Mouse (Mus musculus): ENCODE data around the gene Atp2c2. TPM values are rescaled to one million over a fixed set of nuclear protein-coding genes. Genes with fewer than 3 reads are reported as not detected.

The Atp2c2 gene
- polyA plus RNA-seq, 1 experiment from 2014 or later: 5.3 TPM

DNA sequence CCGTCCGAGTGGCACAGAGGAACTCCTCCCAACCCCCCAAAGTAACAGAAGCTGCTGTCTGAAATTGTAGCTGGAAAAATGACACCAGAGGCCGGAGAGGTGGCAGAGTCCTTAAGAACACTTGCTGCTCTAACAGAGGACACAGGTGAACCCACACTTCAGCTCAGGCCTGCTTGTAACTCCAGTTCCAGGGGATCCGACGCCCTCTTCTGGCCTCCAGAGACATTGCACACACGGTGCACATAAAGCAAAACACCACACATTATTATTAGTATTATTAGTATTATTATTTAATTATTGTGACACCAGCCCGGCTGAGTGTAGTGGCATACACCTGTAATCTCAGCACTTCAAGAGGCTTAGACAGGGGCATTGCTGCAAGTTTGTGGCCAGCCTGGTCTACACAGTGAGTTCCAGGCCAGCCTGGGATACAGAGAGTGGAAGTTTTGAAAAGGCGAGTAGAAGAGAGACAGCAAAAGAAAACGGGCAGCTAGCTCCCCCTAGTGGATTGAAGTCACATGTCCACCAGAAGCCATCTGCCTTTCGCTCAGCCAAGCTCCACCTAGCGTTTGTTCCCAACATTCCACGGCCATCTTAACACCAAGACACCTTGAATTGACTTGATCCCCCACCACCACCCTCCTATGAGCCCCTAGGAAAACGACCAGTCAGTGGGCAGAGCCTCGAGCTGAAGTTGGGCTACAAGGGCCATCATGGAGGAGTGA, 79.4 kb downstream of the Atp2c2 start:
- H3K9me3 ChIP-seq: no peaks in the 10 kb centered on the region
- no peaks in the 10 kb centered on the region for H3K36me3 ChIP-seq
- peak; percentile 1; the same call in 1 of the 2 replicates for ATAC-seq (ENCODE audit: insufficient read depth, low FRiP score, low read depth)
- H3K4me3 ChIP-seq (replicated peaks): no peak overlapping the region
- no peak overlapping the region for H3K9ac ChIP-seq
- no peaks in the 10 kb centered on the region for H3K27me3 ChIP-seq (replicated peaks)
- WGBS: 24% methylated on average over 14 of the region's 14 CpGs
- H3K27ac ChIP-seq: peak overlapping the region; percentile 72; the same call in 1 of the 2 replicates
- H3K4me2 ChIP-seq: peak overlapping the region; percentile 84
- peaks cover 24% of the 10 kb centered on the region for H3K4me1 ChIP-seq

DNA sequence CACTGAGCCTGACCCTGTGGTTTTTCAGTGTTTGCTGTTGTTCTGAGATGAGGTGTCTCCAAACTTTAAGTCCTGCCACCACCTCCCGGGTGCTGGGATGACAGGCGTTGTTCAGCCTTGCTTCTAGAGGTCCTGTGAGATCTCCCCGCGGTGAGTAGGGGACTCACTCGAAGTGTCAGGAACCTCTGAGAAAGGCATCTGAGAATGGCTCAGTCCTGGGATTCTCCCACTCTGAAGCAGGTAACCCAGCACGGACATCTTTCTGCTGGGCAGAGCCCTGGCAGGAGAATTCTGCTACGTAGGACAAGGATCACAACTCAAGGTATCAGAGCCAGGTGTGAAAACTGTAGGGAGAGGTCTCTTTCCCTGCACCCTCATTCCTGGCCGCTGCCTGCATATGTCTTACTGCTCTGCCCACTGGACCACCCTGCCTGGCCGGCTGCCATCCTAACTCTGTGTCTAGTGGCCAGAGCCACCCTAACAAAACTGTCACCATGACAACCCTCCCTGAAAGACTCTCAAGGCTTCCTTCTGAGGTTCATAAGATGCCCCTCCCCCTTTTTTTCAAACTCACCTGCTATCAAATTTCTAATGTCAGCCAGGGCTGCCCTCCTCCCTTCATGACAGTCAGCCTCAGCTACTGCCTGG, 80.7 kb downstream of the Atp2c2 start:
- 74% methylated on average over 9 of the region's 9 CpGs for WGBS
- Histone ChIP-seq H3K4me2 (no peak overlapping the region), H3K9ac (no peak overlapping the region), H3K9me3 (no peaks in the 10 kb centered on the region), H3K27me3 (replicated peaks) (no peaks in the 10 kb centered on the region), H3K4me3 (replicated peaks) (no peak overlapping the region), H3K27ac (no peak overlapping the region), H3K4me1 (peaks cover 24% of the 10 kb centered on the region), H3K36me3 (no peaks in the 10 kb centered on the region)
- ATAC-seq (ENCODE audit: insufficient read depth, low FRiP score, low read depth): no peak

DNA sequence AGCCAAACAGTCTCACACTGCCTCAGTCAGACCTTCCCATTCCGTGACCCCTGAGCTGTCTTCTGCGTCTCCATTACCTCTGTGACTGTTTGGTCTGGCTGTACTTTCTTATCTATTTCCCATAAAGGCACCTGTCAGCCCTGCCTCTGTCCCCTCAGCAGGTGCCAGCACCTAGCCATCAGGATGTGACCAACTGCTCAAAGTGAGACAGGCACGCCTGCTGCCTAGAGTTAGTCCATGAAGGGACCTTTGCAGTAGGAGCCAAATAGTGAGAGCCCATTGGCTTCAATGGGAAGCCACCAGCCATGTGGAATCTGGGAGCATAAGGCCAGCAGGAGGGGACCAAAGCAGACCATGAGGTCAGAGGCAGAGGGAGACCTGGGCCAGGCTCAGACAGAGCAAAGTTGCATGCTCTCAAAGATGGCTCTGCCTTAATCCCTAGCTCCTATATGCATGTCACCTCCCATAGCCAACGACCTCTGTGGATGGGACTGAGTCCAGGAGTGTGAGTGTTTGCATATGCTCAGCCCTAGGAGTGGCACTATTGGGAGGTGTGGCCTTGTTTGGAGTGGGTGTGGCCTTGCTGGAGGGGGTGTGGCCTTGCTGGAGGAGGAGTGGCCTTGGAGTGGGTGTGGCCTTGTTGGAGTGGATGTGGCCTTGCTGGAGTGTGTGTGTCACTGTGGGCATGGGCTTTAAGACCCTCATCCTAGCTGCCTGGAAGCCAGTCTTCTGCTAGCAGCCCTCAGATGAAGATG, 81.5 kb downstream of the Atp2c2 start:
- Histone ChIP-seq H3K27ac (no peak overlapping the region), H3K4me3 (replicated peaks) (no peak overlapping the region), H3K27me3 (replicated peaks) (no peaks in the 10 kb centered on the region), H3K36me3 (no peaks in the 10 kb centered on the region), H3K9ac (no peak overlapping the region), H3K4me1 (peaks cover 24% of the 10 kb centered on the region), H3K9me3 (no peaks in the 10 kb centered on the region), H3K4me2 (no peak overlapping the region)
- ATAC-seq (ENCODE audit: insufficient read depth, low FRiP score, low read depth): 0 out of 2 replicates have a peak, but pooled peaks have one; percentile 7
- WGBS: 49% methylated on average over 4 of the region's 4 CpGs

- H3K9ac ChIP-seq: no peak overlapping the region
- H3K36me3 ChIP-seq: no peaks in the 10 kb centered on the region
- H3K4me1 ChIP-seq: peaks cover 14% of the 10 kb centered on the region; the same call in 1 of the 2 replicates
- WGBS: 4% methylated on average over 5 of the region's 5 CpGs
- no peak for ATAC-seq (ENCODE audit: insufficient read depth, low FRiP score, low read depth)
- H3K9me3 ChIP-seq: no peaks in the 10 kb centered on the region
- no peaks in the 10 kb centered on the region for H3K27me3 ChIP-seq (replicated peaks)
- H3K4me2 ChIP-seq: no peak overlapping the region
- no peak overlapping the region for H3K4me3 ChIP-seq (replicated peaks)
- H3K27ac ChIP-seq: no peak overlapping the region
Observed at GRCm38 (mm10) chr8:119782715-119783114, 82.9 kb downstream of the Atp2c2 start.

DNA sequence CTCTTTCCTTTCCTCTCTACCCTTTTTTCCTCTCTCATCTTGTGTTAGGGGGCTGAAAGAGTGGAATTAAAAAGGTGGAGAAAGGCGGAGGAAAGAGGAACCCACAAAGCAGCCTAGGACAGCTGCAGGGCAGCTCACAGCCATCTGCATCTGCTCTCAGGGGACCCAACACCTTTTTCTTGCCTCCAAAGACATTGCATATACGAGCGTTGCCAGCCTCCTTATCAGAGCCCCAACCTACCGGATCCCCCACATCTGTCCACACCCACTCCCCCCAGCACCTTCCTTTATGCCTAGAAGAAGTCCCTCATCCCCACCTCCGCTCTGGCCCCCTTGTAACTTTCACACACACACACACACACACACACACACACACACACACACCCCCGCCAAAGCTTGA, 83.8 kb downstream of the Atp2c2 start:
- no peak overlapping the region for H3K4me3 ChIP-seq (replicated peaks)
- no peak overlapping the region; the same call in 1 of the 2 replicates for H3K27ac ChIP-seq
- 0 out of 2 replicates have a peak, but pooled peaks cover 11% of the 10 kb centered on the region for H3K4me1 ChIP-seq
- H3K36me3 ChIP-seq: no peaks in the 10 kb centered on the region
- H3K27me3 ChIP-seq (replicated peaks): no peaks in the 10 kb centered on the region
- no peaks in the 10 kb centered on the region for H3K9me3 ChIP-seq
- H3K9ac ChIP-seq: no peak overlapping the region
- WGBS: 77% methylated on average over 6 of the region's 6 CpGs
- no peak for ATAC-seq (ENCODE audit: insufficient read depth, low FRiP score, low read depth)
- H3K4me2 ChIP-seq: no peak overlapping the region

GRCm38 (mm10) chr8:119784141-119784574, 84.3 kb downstream of the Atp2c2 start:
- Histone ChIP-seq H3K9ac (no peak overlapping the region), H3K27me3 (replicated peaks) (no peaks in the 10 kb centered on the region), H3K36me3 (no peaks in the 10 kb centered on the region), H3K27ac (no peak overlapping the region; the same call in 1 of the 2 replicates), H3K4me3 (replicated peaks) (no peak overlapping the region), H3K4me2 (no peak overlapping the region), H3K9me3 (no peaks in the 10 kb centered on the region), H3K4me1 (0 out of 2 replicates have a peak, but pooled peaks cover 6% of the 10 kb centered on the region)
- WGBS: 55% methylated on average over 9 of the region's 9 CpGs
- ATAC-seq (ENCODE audit: insufficient read depth, low FRiP score, low read depth): no peak

DNA sequence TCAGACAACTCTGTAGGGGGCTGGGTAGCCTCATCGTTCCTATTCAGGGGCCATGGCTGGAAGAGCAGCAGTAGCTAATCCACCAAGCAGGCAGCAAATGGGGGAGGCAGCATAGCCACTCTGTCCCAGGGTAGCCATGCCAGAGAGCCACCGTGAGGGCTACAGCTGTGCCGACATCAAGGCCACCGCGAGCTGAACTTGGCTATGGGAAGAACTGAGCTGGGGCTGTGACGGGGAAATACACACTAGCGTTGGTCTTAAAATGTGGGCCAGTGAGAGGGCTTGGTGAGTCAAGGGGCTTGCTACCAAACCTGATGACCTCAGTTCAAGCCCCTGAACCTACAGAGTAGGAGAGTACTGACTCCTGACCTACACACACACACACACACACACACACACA, 84.9 kb downstream of the Atp2c2 start:
- Histone ChIP-seq H3K27ac (no peak overlapping the region), H3K4me2 (no peak overlapping the region), H3K4me1 (0 out of 2 replicates have a peak, but pooled peaks cover 6% of the 10 kb centered on the region), H3K4me3 (replicated peaks) (no peak overlapping the region), H3K36me3 (no peaks in the 10 kb centered on the region), H3K9ac (no peak overlapping the region), H3K27me3 (replicated peaks) (no peaks in the 10 kb centered on the region), H3K9me3 (no peaks in the 10 kb centered on the region)
- ATAC-seq (ENCODE audit: insufficient read depth, low FRiP score, low read depth): no peak
- 72% methylated on average over 7 of the region's 7 CpGs for WGBS

DNA sequence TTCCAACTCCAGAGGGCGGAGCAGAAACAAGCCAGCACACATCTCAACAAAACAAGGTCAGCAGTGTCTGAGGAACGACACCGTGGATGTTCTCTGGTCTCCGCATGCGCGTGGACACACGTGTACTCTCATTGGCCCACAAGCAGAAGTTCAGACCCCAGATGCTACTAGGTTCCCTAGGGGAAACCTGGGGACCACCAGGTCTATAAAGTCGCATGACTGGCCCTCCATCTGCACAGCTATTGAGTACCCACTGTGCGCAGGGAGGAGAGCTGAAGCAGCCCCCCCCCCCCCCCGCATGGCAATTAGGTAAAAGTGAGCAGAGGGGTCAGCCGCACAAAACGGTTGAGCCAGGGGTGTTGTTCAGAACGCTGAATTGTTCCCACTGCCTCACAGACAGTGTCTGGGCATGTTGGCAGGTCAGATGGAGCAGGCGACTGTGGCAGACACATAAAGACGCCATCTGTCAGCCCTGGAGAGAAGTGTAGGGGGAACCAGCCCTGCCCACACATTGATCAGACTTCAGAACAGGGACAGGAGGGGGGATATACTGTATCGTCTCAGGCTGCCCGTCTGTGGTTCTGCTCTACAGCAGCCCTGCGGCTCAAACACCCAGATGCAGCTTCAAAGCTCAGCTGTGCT, 86.1 kb downstream of the Atp2c2 start:
- Histone ChIP-seq H3K36me3 (no peaks in the 10 kb centered on the region), H3K4me1 (0 out of 2 replicates have a peak, but pooled peaks cover 8% of the 10 kb centered on the region), H3K9me3 (no peaks in the 10 kb centered on the region), H3K27me3 (replicated peaks) (no peaks in the 10 kb centered on the region), H3K9ac (no peak overlapping the region), H3K27ac (no peak overlapping the region), H3K4me3 (replicated peaks) (no peak overlapping the region), H3K4me2 (no peak overlapping the region)
- ATAC-seq (ENCODE audit: insufficient read depth, low FRiP score, low read depth): no peak
- WGBS: 53% methylated on average over 18 of the region's 18 CpGs

GRCm38 (mm10) chr8:119786871-119787270, 87.1 kb downstream of the Atp2c2 start:
- 73% methylated on average over 3 of the region's 3 CpGs for WGBS
- Histone ChIP-seq H3K27ac (no peak overlapping the region), H3K27me3 (replicated peaks) (no peaks in the 10 kb centered on the region), H3K4me1 (peaks cover 7% of the 10 kb centered on the region; the same call in 1 of the 2 replicates), H3K36me3 (no peaks in the 10 kb centered on the region), H3K9ac (no peak overlapping the region), H3K9me3 (no peaks in the 10 kb centered on the region), H3K4me2 (no peak overlapping the region), H3K4me3 (replicated peaks) (no peak overlapping the region)
- no peak for ATAC-seq (ENCODE audit: insufficient read depth, low FRiP score, low read depth)

- Histone ChIP-seq H3K4me2 (no peak overlapping the region), H3K9ac (no peak overlapping the region), H3K27ac (no peak overlapping the region), H3K9me3 (no peaks in the 10 kb centered on the region), H3K4me1 (peaks cover 12% of the 10 kb centered on the region; the same call in 1 of the 2 replicates), H3K4me3 (replicated peaks) (no peak overlapping the region), H3K36me3 (no peaks in the 10 kb centered on the region), H3K27me3 (replicated peaks) (no peaks in the 10 kb centered on the region)
- ATAC-seq (ENCODE audit: insufficient read depth, low FRiP score, low read depth): no peak
- WGBS: 36% methylated on average over 4 of the region's 4 CpGs
Observed at GRCm38 (mm10) chr8:119787341-119787740, 87.5 kb downstream of the Atp2c2 start.

DNA sequence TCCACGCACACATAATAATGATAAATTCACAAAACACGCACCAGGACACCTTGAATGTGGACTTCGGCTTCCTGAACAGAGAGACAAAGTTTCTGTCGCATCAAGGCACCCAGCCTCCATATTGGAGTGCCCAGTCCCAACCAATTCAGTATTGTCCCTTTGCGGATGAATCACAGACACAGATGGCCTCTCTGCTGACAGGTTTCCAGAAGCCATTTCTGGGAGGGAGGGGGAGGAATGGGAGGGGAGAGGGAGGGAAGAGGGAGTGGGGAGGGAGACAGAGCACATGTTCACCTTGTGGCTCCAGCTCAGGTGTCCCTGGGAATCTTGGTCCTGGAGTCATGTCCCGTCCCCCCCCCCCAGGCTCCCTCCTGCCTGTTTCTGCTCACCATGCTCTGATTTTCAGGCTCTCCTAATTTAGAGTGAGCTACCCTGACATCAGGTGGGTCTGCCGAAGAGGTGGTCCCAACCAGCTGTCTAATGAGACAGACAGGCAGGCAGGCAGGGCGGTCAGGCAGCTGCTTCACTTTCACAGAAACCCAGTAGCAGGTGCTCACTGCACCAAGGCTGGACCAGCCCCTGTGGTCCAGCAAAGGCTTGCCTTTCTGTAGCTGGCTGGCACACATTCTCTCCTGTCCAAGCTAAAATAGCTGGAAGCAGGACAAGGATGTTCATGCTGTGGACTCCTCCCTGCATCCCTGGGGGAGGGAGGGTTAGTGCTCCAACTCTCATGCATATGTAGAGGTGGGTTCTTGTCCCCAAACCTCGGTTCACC, 89.0 kb downstream of the Atp2c2 start:
- Histone ChIP-seq H3K9me3 (no peaks in the 10 kb centered on the region), H3K27ac (no peak overlapping the region), H3K4me2 (no peak overlapping the region), H3K4me3 (replicated peaks) (no peak overlapping the region), H3K9ac (no peak overlapping the region), H3K4me1 (peaks cover 14% of the 10 kb centered on the region; the same call in 1 of the 2 replicates), H3K36me3 (no peaks in the 10 kb centered on the region), H3K27me3 (replicated peaks) (no peaks in the 10 kb centered on the region)
- no peak for ATAC-seq (ENCODE audit: insufficient read depth, low FRiP score, low read depth)
- 78% methylated on average over 9 of the region's 9 CpGs for WGBS
